Mouse (Mus musculus) midbrain, embryonic 13.5 days (tissue): Measurements from ENCODE around the gene Prkca. TPM values are rescaled to one million over a fixed set of nuclear protein-coding genes. Genes with fewer than 3 reads are reported as not detected.

Experiments
- ATAC-seq: fragments of 200-750 bp; cut with Nextera tagmentation; 2 replicates; pipeline ENCODE4 v1.8.0; 2017; ENCODE audit warnings: mild to moderate bottlenecking, moderate TSS enrichment, moderate library complexity
- H3K27ac ChIP-seq: fragments of 300-500 bp; sonication (generic); 2 replicates; pipeline ENCODE4 v1.5.1; 2015; ENCODE audit warnings: inconsistent platforms, mild to moderate bottlenecking, moderate library complexity
- H3K27me3 ChIP-seq: fragments of 300-500 bp; sonication (generic); 2 replicates; pipeline ENCODE4 v1.6.1; 2015; ENCODE audit warnings: mild to moderate bottlenecking, inconsistent platforms
- H3K36me3 ChIP-seq: fragments of 300-500 bp; sonication (generic); 2 replicates; pipeline ENCODE4 v1.6.1; 2015; ENCODE audit warnings: mild to moderate bottlenecking, inconsistent platforms
- H3K4me1 ChIP-seq: fragments of 300-500 bp; sonication (generic); replicated peaks from 2 replicates; pipeline ENCODE4 v1.6.1; 2015; ENCODE audit warnings: inconsistent platforms
- H3K4me2 ChIP-seq: fragments of 300-500 bp; sonication (generic); replicated peaks from 2 replicates; pipeline ENCODE4 v1.6.1; 2015; ENCODE audit warnings: moderate library complexity, mild to moderate bottlenecking, inconsistent platforms
- H3K4me3 ChIP-seq: fragments of 300-500 bp; sonication (generic); replicated peaks from 2 replicates; pipeline ENCODE4 v1.5.1; 2015; ENCODE audit warnings: mild to moderate bottlenecking, inconsistent platforms
- H3K9ac ChIP-seq: fragments of 300-500 bp; sonication (generic); replicated peaks from 2 replicates; pipeline ENCODE4 v1.6.1; 2015; ENCODE audit warnings: mild to moderate bottlenecking, inconsistent platforms
- H3K9me3 ChIP-seq: fragments of 300-500 bp; sonication (generic); 2 replicates; pipeline ENCODE4 v1.6.1; 2016; ENCODE audit warnings: mild to moderate bottlenecking, inconsistent platforms
- WGBS: fragments of 180-500 bp; shearing (Covaris S2); methylation state at CpG from one replicate; pipeline ENCODE4 v1.1.7; 2015; 5-methylcytosine and 5-hydroxymethylcytosine counted together
- polyA plus RNA-seq: library from polyadenylated mRNA; unstranded; fragments of >200 nt; fragmentation: Nextera tagmentation; extraction: Ambion mirVana; gene quantifications from 2 replicates; pipeline ENCODE4 v1.2.1, GENCODE M21; 2015

Gene Prkca
- polyA plus RNA-seq, 1 experiment from 2014 or later: 3.3 TPM

GRCm38 (mm10) chr11:108287321-108287720, 56.4 kb downstream of the Prkca start:
- 58% methylated on average over 2 of the region's 2 CpGs for WGBS
- ATAC-seq: no peak
- Histone ChIP-seq H3K4me3 (no peak overlapping the region), H3K27ac (no peak overlapping the region), H3K4me2 (no peak overlapping the region), H3K4me1 (peaks cover 20% of the 10 kb centered on the region), H3K9ac (no peak overlapping the region), H3K9me3 (no peaks in the 10 kb centered on the region), H3K27me3 (no peaks in the 10 kb centered on the region), H3K36me3 (no peaks in the 10 kb centered on the region)

- Histone ChIP-seq H3K27ac (no peak overlapping the region), H3K27me3 (no peaks in the 10 kb centered on the region), H3K4me2 (no peak overlapping the region), H3K9me3 (no peaks in the 10 kb centered on the region), H3K36me3 (no peaks in the 10 kb centered on the region), H3K9ac (no peak overlapping the region), H3K4me1 (peaks cover 25% of the 10 kb centered on the region), H3K4me3 (no peak overlapping the region)
- WGBS: 20% methylated on average over 5 of the region's 5 CpGs
- ATAC-seq: peak; percentile 40; the same call in 1 of the 2 replicates
Measured at GRCm38 (mm10) chr11:108285046-108285445, 58.7 kb downstream of the Prkca start.

GRCm38 (mm10) chr11:108282850-108283459, 60.8 kb downstream of the Prkca start:
- Histone ChIP-seq H3K9ac (no peak overlapping the region), H3K4me2 (no peak overlapping the region), H3K27me3 (no peaks in the 10 kb centered on the region), H3K36me3 (no peaks in the 10 kb centered on the region), H3K4me3 (no peak overlapping the region), H3K27ac (no peak overlapping the region), H3K9me3 (no peaks in the 10 kb centered on the region), H3K4me1 (peaks cover 30% of the 10 kb centered on the region)
- WGBS: 83% methylated on average over 1 of the region's 1 CpGs
- no peak for ATAC-seq

GRCm38 (mm10) chr11:108279748-108280373, 63.9 kb downstream of the Prkca start:
- H3K9me3 ChIP-seq: no peaks in the 10 kb centered on the region
- H3K36me3 ChIP-seq: no peaks in the 10 kb centered on the region
- no peak overlapping the region for H3K9ac ChIP-seq
- no peaks in the 10 kb centered on the region for H3K27me3 ChIP-seq
- H3K4me1 ChIP-seq: peaks cover 21% of the 10 kb centered on the region
- no peak overlapping the region for H3K4me3 ChIP-seq
- no peak overlapping the region for H3K27ac ChIP-seq
- no peak overlapping the region for H3K4me2 ChIP-seq
- peak; percentile 83 for ATAC-seq
- 90% methylated on average over 1 of the region's 1 CpGs for WGBS

GRCm38 (mm10) chr11:108277096-108277495, 66.6 kb downstream of the Prkca start:
- WGBS: 83% methylated on average over 8 of the region's 8 CpGs
- Histone ChIP-seq H3K4me1 (peaks cover 15% of the 10 kb centered on the region), H3K9ac (no peak overlapping the region), H3K9me3 (no peaks in the 10 kb centered on the region), H3K4me2 (no peak overlapping the region), H3K36me3 (no peaks in the 10 kb centered on the region), H3K27me3 (no peaks in the 10 kb centered on the region; the same call in 1 of the 2 replicates), H3K27ac (no peak overlapping the region), H3K4me3 (no peak overlapping the region)
- ATAC-seq: no peak

DNA sequence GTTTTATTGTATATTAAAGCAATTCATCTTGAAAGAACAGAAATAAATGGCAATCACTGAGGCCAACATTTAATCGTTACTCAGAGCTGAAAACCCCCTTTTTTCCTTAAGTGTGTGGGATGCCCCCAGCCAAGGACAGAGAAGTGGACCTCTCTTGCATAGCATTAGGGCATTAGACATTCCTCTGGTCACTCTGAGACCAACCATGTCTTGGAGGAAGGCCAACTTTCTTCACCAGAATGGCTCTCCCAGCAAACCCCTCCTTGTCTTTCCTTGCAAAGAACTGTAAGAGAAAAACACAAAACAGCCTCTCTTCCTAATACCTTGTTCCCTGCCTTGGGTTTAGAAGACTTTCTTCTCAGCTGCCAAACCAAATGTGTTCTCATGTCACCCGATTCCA, 67.6 kb downstream of the Prkca start:
- Histone ChIP-seq H3K36me3 (no peaks in the 10 kb centered on the region), H3K9me3 (no peaks in the 10 kb centered on the region), H3K4me2 (no peak overlapping the region), H3K27me3 (peaks cover 1% of the 10 kb centered on the region; the same call in 1 of the 2 replicates), H3K4me3 (no peak overlapping the region), H3K4me1 (peaks cover 20% of the 10 kb centered on the region), H3K9ac (no peak overlapping the region), H3K27ac (no peak overlapping the region)
- WGBS: 77% methylated on average over 2 of the region's 2 CpGs
- ATAC-seq: no peak

- Histone ChIP-seq H3K4me2 (no peak overlapping the region), H3K4me1 (peaks cover 26% of the 10 kb centered on the region), H3K4me3 (no peak overlapping the region), H3K27ac (no peak overlapping the region), H3K9me3 (no peaks in the 10 kb centered on the region), H3K27me3 (peaks cover 4% of the 10 kb centered on the region; the same call in 1 of the 2 replicates), H3K9ac (no peak overlapping the region), H3K36me3 (no peaks in the 10 kb centered on the region)
- no peak for ATAC-seq
- WGBS: 54% methylated on average over 7 of the region's 7 CpGs
Measured at GRCm38 (mm10) chr11:108274046-108274445, 69.7 kb downstream of the Prkca start.

DNA sequence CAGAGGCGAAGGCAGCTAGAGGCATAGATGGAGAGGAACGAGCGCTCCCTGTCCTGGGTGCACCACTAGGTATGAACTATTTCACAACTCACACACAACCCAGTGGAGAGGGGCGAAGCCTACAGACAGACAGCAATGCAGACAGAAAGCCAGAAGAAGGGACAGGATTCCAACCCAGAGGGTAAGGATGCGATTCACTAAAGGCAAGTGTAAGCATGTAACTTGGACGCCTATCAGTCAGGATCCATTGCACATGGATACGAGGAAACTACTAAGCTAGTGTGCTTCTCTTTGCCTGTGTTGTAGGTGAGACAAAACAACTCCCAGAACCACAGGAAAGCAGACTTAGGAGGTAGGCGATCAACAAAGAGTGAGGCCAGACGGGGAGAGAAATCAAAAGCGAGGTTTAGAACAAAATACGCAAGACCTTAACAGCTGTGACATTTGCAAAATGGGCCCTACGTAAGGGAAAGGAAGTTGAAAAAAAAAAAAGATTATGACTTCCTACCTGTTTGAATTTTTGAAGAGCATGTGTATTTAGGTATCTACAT, 70.2 kb downstream of the Prkca start:
- WGBS: 92% methylated on average over 12 of the region's 12 CpGs
- no peak overlapping the region for H3K27ac ChIP-seq
- no peak for ATAC-seq
- no peak overlapping the region for H3K4me2 ChIP-seq
- H3K4me1 ChIP-seq: peaks cover 32% of the 10 kb centered on the region
- H3K27me3 ChIP-seq: peaks cover 4% of the 10 kb centered on the region; the same call in 1 of the 2 replicates
- no peak overlapping the region for H3K9ac ChIP-seq
- no peak overlapping the region for H3K4me3 ChIP-seq
- H3K36me3 ChIP-seq: no peaks in the 10 kb centered on the region
- no peaks in the 10 kb centered on the region for H3K9me3 ChIP-seq

DNA sequence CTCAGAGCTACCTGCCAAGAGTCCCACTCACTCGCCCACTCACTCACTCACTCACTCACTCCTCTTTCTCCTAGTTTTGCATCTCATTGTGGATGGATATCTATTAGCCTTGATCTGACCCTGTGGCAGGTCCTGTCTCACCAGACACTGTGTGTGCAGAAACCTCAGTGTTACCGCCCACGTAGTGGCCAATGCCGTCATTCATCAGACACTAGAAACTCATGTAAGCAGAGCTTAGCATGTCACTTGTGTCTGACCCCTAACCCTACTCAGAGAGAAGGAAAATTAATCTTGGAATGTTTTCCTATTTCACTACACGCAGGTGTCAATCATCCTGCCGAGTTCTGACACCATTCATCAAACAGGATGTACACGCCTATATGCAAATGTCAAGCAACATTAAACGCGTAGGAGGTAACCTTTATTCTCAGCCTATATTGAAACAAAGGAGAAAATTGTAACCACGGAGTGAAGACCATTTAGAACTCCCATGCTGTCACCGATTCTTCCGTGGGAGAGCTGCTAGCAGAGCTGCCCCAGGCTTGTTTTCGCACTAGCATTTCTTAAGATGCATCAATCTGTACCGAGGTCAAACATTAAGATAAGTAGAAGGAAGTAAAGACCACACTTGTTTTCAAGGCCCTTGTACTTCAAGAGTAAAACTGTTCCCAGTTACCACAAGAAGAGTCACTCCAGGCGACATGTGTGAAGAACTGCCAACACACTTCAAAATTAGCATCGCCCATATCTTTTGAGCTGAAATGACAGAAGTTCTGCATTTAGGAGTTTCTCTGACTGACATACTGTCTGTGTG, 70.9 kb downstream of the Prkca start:
- H3K27me3 ChIP-seq: peaks cover 4% of the 10 kb centered on the region; the same call in 1 of the 2 replicates
- 81% methylated on average over 16 of the region's 16 CpGs for WGBS
- no peaks in the 10 kb centered on the region for H3K9me3 ChIP-seq
- H3K36me3 ChIP-seq: no peaks in the 10 kb centered on the region
- peaks cover 39% of the 10 kb centered on the region for H3K4me1 ChIP-seq
- H3K4me2 ChIP-seq: no peak overlapping the region
- H3K4me3 ChIP-seq: no peak overlapping the region
- ATAC-seq: no peak
- H3K27ac ChIP-seq: no peak overlapping the region
- no peak overlapping the region for H3K9ac ChIP-seq

GRCm38 (mm10) chr11:108271305-108271704, 72.4 kb downstream of the Prkca start:
- no peak overlapping the region for H3K27ac ChIP-seq
- no peak overlapping the region for H3K9ac ChIP-seq
- no peak for ATAC-seq
- H3K4me3 ChIP-seq: no peak overlapping the region
- H3K4me1 ChIP-seq: peaks cover 42% of the 10 kb centered on the region
- no peaks in the 10 kb centered on the region for H3K9me3 ChIP-seq
- H3K27me3 ChIP-seq: peaks cover 4% of the 10 kb centered on the region; the same call in 1 of the 2 replicates
- no peak overlapping the region for H3K4me2 ChIP-seq
- WGBS: 57% methylated on average over 8 of the region's 8 CpGs
- no peaks in the 10 kb centered on the region for H3K36me3 ChIP-seq

DNA sequence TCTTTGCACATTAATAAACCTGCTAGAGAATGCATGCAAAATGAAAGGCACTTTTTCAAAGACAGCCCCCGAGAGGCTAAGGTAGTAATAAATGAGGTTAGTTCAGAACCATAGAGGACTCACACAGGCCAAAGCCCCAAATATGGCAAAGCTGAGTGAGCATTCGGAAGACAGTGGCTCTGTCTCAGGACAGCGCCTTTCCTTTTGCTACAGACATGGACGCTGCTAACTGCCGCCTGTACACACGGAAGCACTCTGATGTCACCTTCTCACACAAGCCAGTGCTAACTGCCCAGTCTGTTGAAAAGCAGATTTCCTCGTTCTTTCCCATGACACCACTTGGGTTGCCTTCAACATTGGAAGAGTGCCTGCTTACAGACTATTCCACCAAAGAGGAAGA, 74.2 kb downstream of the Prkca start:
- Histone ChIP-seq H3K27ac (peak overlapping the region; percentile 0; the same call in 1 of the 2 replicates), H3K36me3 (no peaks in the 10 kb centered on the region), H3K4me3 (no peak overlapping the region), H3K4me1 (peaks cover 38% of the 10 kb centered on the region), H3K9ac (no peak overlapping the region), H3K27me3 (peaks cover 4% of the 10 kb centered on the region; the same call in 1 of the 2 replicates), H3K4me2 (no peak overlapping the region), H3K9me3 (no peaks in the 10 kb centered on the region)
- WGBS: 54% methylated on average over 7 of the region's 7 CpGs
- peak; percentile 27; the same call in 1 of the 2 replicates for ATAC-seq
